Mouse (Mus musculus) thymus, postnatal 10 days (tissue): Measurements from ENCODE around the gene Nbas.
A peak's percentile ranks its signal among the peaks of the same experiment; 100 is the strongest.

ENCODE experiments used
- DNase-seq, 2 experiments: peaks; one replicate each; pipeline ENCODE4 v3.0.0; 2021; ENCODE audit warnings: low spot score in 2 of 2

Gene Nbas

DNA sequence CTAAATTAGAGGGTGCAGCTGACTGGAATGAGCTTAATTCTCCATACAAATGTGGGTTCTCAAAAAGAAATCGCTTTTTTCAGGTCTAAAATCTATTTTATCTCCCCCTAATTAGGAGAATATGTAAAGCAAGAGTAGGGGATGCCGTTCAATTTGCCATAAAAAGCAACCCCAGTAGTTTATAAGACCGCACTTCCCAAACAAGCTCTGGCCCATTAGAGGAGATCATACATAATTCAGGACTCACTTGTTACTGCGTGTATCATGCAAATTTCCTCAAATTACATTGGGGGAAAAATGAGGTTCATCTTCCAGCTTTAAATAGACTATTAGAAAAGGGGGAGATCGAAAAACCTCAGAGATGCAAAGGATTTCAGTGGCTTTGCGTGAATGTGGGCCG lies 346.7 kb downstream of the Nbas start:
- no peak for DNase-seq

DNA sequence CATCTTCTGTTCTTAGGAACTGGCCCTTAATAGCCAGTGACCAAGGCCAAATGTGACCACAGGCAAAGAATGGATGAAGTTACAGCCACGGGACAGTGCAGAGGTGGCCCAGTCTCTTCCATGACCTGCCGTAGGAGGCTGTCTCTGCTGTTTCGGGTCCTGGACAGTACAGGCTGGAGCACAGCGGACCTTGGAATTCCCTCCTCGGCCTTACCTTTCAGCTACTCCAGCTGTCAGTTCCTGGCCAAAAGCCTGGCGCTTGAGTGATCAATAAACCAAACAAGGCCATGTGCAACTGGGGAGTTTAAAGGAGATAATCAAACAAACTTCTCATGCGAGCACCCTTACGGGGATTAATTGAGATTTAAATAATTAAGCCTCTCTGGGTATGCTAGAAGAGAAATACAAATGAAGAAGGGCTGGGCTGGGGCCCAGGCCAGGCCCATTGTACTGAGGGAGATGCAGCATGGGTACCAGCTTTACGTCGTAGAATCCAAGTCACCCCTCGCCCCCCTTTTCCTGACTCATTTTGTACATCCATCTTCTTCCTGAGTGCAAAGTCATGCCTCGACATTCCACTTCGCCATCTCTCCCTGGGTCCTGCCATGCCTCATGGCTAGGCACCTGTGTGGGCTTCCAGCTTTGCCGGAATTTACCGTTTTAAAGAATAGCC lies 353.4 kb downstream of the Nbas start:
- no peak for DNase-seq

GRCm38 (mm10) chr12:13626803-13627706 lies 358.1 kb downstream of the Nbas start:
- peak in 1 of 2 experiments; percentile 4 for DNase-seq
